Mouse (Mus musculus): Measurements from ENCODE around the gene C1qb. TPM values are rescaled to one million over a fixed set of nuclear protein-coding genes. Genes with fewer than 3 reads are reported as not detected.

The C1qb gene
- not detected for polyA plus RNA-seq (2017; shearing (Covaris generic))

GRCm38 (mm10) chr4:136886101-136886500, at the start of gene C1qb:
TSS of gene C1qb (minus strand) at chr4:136886187.

GRCm38 (mm10) chr4:136898637-136899036, 12.7 kb upstream of the C1qb start, which contains the start of gene C1qa:
TSS of gene C1qa (minus strand) at chr4:136898803.

GRCm38 (mm10) chr4:136892811-136893210, 6.8 kb upstream of the C1qb start, which contains the start of gene C1qc:
TSS of gene C1qc (minus strand) at chr4:136893065.

GRCm38 (mm10) chr4:136835621-136836386, 50.2 kb downstream of the C1qb start, which contains the start of gene Ephb2:
TSS of gene Ephb2 (minus strand) at chr4:136835988.

Other genes with a start within 250 kb of the C1qb start
- gene Ephb2, start 50.2 kb downstream of the C1qb start, polyA plus RNA-seq (2017; shearing (Covaris generic)) = 0.09 TPM
- gene C1qc, start 6.9 kb upstream of the C1qb start, polyA plus RNA-seq (2017; shearing (Covaris generic)) = not detected
- not detected for gene C1qa, start 12.6 kb upstream of the C1qb start, polyA plus RNA-seq (2017; shearing (Covaris generic))
- not detected for gene Epha8, start 70.6 kb upstream of the C1qb start, polyA plus RNA-seq (2017; shearing (Covaris generic))
- 9.8 TPM for gene Zbtb40, start 162.6 kb upstream of the C1qb start, polyA plus RNA-seq (2017; shearing (Covaris generic))